Mouse (Mus musculus) neural tube, embryonic 12.5 days (tissue): Measurements from ENCODE around the gene Sp1. TPM values are rescaled to one million over a fixed set of nuclear protein-coding genes. Genes with fewer than 3 reads are reported as not detected.

Source experiments
- ATAC-seq: fragments of 200-750 bp; cut with Nextera tagmentation; 2 replicates; pipeline ENCODE4 v1.8.0; 2017; ENCODE audit warnings: low read depth, mild to moderate bottlenecking, moderate TSS enrichment, moderate library complexity; ENCODE audit not compliant: low FRiP score
- H3K27ac ChIP-seq: fragments of 300-500 bp; sonication (generic); 2 replicates; pipeline ENCODE4 v1.5.1; 2016
- H3K27me3 ChIP-seq: fragments of 300-500 bp; sonication (generic); replicated peaks from 2 replicates; pipeline ENCODE4 v1.6.1; 2016; ENCODE audit warnings: mild to moderate bottlenecking
- H3K36me3 ChIP-seq: fragments of 300-500 bp; sonication (generic); 2 replicates; pipeline ENCODE4 v1.6.1; 2016; ENCODE audit warnings: mild to moderate bottlenecking
- H3K4me1 ChIP-seq: fragments of 300-500 bp; sonication (generic); 2 replicates; pipeline ENCODE4 v1.6.1; 2016
- H3K4me2 ChIP-seq: fragments of 300-500 bp; sonication (generic); replicated peaks from 2 replicates; pipeline ENCODE4 v1.6.1; 2016; ENCODE audit warnings: mild to moderate bottlenecking
- H3K4me3 ChIP-seq: fragments of 300-500 bp; sonication (generic); 2 replicates; pipeline ENCODE4 v1.5.1; 2016
- H3K9ac ChIP-seq: fragments of 300-500 bp; sonication (generic); 2 replicates; pipeline ENCODE4 v1.6.1; 2016; ENCODE audit warnings: mild to moderate bottlenecking
- H3K9me3 ChIP-seq: fragments of 300-500 bp; sonication (generic); 2 replicates; pipeline ENCODE4 v1.6.1; 2016; ENCODE audit warnings: mild to moderate bottlenecking
- WGBS: fragments of 180-500 bp; shearing (Covaris S2); methylation state at CpG from one replicate; pipeline ENCODE4 v1.1.7; 2016; 5-methylcytosine and 5-hydroxymethylcytosine counted together
- polyA plus RNA-seq: library from polyadenylated mRNA; unstranded; fragments of >200 nt; fragmentation: Nextera tagmentation; extraction: Ambion mirVana; gene quantifications from 2 replicates; pipeline ENCODE4 v1.2.1, GENCODE M21; 2016

Gene Sp1
- polyA plus RNA-seq, 1 experiment from 2014 or later: 6.9 TPM

GRCm38 (mm10) chr15:102420986-102421385, 15.0 kb downstream of the Sp1 start:
- Histone ChIP-seq H3K27ac (no peak overlapping the region), H3K9me3 (no peaks in the 10 kb centered on the region), H3K27me3 (no peaks in the 10 kb centered on the region), H3K4me1 (no peaks in the 10 kb centered on the region), H3K4me3 (no peak overlapping the region), H3K4me2 (no peak overlapping the region), H3K36me3 (peaks cover 16% of the 10 kb centered on the region), H3K9ac (no peak overlapping the region)
- 77% methylated on average over 1 of the region's 1 CpGs for WGBS
- ATAC-seq: no peak

DNA sequence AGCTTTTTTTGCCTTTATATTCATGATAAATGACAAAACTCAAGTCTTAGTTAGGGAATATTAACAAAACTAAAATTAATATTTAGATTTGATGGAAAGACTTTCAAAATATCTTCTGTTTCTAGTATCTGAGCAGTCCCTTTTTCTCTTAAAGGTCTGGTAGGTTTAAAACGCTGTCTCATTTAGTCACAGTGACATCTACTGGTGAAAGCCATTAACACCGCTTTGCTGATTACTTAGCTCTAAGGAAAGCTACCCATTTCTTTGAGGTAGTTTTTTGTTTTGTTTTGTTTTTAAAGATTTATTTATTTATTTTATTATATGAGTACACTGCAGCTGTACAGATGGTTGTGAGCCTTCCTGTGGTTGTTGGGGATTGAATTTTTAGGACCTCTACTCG, 15.5 kb downstream of the Sp1 start:
- Histone ChIP-seq H3K27me3 (no peaks in the 10 kb centered on the region), H3K27ac (no peak overlapping the region), H3K4me1 (no peaks in the 10 kb centered on the region), H3K9ac (no peak overlapping the region), H3K4me3 (no peak overlapping the region), H3K9me3 (no peaks in the 10 kb centered on the region), H3K36me3 (peaks cover 20% of the 10 kb centered on the region), H3K4me2 (no peak overlapping the region)
- WGBS: 66% methylated on average over 3 of the region's 3 CpGs
- no peak for ATAC-seq

- no peaks in the 10 kb centered on the region for H3K9me3 ChIP-seq
- no peak overlapping the region for H3K4me2 ChIP-seq
- H3K4me1 ChIP-seq: no peaks in the 10 kb centered on the region
- no peak for ATAC-seq
- no peaks in the 10 kb centered on the region for H3K27me3 ChIP-seq
- no peak overlapping the region for H3K9ac ChIP-seq
- H3K27ac ChIP-seq: no peak overlapping the region
- WGBS: 92% methylated on average over 2 of the region's 2 CpGs
- H3K4me3 ChIP-seq: no peak overlapping the region
- H3K36me3 ChIP-seq: peaks cover 34% of the 10 kb centered on the region
Observed at GRCm38 (mm10) chr15:102423602-102424240, 17.8 kb downstream of the Sp1 start.

DNA sequence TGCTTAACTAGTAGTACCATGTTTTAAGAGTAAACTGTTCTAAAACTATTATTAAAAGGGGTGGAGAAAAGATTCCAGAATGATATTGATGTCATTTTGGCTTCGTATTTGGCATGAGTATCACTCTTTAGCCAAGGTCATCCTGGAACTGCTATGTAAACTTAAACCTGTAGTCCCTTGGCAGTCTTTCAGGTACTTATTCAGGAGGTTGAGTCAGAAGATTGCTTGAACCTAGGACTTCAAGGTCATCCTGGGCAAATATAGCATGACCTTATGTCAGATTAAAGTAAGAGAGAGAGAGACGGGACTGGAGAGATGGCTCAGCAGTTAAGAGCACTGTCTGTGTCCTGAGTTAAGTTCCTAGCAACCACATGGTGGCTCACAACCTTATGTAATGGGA, 18.7 kb downstream of the Sp1 start:
- WGBS: 93% methylated on average over 2 of the region's 2 CpGs
- H3K4me3 ChIP-seq: no peak overlapping the region
- H3K9ac ChIP-seq: no peak overlapping the region
- H3K27me3 ChIP-seq: no peaks in the 10 kb centered on the region
- ATAC-seq: no peak
- no peaks in the 10 kb centered on the region for H3K9me3 ChIP-seq
- no peak overlapping the region for H3K4me2 ChIP-seq
- peaks cover 37% of the 10 kb centered on the region for H3K36me3 ChIP-seq
- H3K27ac ChIP-seq: no peak overlapping the region
- H3K4me1 ChIP-seq: no peaks in the 10 kb centered on the region

DNA sequence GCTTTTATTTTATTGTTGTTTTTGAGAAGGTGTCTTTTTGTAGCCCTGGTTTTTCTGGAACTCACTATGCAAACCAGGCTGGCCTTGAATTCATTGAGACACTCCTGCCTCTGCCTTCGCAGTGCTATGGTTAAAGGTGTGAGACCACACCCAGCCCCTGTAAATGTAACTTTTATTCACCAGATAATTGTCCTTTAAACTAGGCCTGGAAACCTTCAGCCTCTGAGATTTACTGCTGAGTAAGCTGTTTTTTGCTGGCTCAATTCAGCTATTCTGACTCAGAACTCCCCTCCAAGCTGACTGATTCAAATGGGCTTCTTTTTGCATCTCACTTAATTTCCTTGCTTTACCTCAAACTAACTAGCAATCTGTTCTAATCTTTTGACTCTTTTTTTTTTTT, 21.0 kb downstream of the Sp1 start:
- 98% methylated on average over 1 of the region's 1 CpGs for WGBS
- ATAC-seq: no peak
- Histone ChIP-seq H3K4me2 (no peak overlapping the region), H3K36me3 (peaks cover 57% of the 10 kb centered on the region), H3K27me3 (no peaks in the 10 kb centered on the region), H3K9me3 (no peaks in the 10 kb centered on the region), H3K4me1 (no peaks in the 10 kb centered on the region), H3K9ac (no peak overlapping the region), H3K4me3 (no peak overlapping the region), H3K27ac (no peak overlapping the region)

DNA sequence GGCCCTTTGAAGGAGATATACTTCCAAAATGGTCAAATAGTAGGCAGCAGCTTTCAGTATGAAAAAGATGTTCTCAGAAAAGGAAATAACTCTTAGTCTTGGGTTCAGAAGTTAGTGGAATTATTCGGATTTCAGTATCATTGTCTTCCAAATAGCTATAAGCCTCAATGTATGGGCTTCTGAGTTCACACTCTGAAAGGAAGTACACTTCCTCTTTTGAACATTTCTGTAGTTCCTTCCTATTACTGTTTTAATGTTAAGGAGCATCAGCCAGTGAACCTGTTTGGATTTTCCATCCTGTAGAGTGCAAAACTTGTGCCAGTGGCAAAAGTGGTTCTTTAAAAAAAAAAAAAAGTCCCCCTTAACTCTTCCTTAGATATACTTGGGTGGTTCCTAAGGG, 26.1 kb downstream of the Sp1 start:
- Histone ChIP-seq H3K27ac (no peak overlapping the region), H3K27me3 (no peaks in the 10 kb centered on the region), H3K36me3 (peaks cover 70% of the 10 kb centered on the region), H3K4me2 (no peak overlapping the region), H3K9ac (no peak overlapping the region), H3K9me3 (no peaks in the 10 kb centered on the region), H3K4me1 (no peaks in the 10 kb centered on the region), H3K4me3 (no peak overlapping the region)
- ATAC-seq: no peak
- WGBS: 96% methylated on average over 1 of the region's 1 CpGs

DNA sequence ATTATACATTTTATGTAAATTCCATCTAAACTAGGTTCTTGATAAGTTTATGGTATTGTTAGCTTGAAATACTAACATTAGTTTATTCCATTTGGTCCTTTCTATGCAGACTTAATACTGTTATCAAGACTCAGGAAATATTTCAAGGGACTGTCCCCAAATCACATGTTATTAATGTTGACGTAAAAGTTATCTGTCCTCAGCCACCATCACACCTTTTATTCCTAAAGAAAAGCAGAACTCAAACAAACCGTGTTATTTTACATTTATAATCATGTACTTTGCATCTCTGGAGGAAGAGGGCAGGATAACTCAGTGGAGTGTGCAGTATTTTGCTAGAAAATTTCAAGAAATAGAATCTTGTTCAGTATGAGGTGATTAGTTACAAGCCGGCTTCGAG, 27.2 kb downstream of the Sp1 start:
- 97% methylated on average over 4 of the region's 4 CpGs for WGBS
- ATAC-seq: no peak
- Histone ChIP-seq H3K4me3 (no peak overlapping the region), H3K4me2 (no peak overlapping the region), H3K9ac (no peak overlapping the region), H3K9me3 (no peaks in the 10 kb centered on the region), H3K36me3 (peaks cover 67% of the 10 kb centered on the region), H3K4me1 (no peaks in the 10 kb centered on the region), H3K27me3 (no peaks in the 10 kb centered on the region), H3K27ac (no peak overlapping the region)

DNA sequence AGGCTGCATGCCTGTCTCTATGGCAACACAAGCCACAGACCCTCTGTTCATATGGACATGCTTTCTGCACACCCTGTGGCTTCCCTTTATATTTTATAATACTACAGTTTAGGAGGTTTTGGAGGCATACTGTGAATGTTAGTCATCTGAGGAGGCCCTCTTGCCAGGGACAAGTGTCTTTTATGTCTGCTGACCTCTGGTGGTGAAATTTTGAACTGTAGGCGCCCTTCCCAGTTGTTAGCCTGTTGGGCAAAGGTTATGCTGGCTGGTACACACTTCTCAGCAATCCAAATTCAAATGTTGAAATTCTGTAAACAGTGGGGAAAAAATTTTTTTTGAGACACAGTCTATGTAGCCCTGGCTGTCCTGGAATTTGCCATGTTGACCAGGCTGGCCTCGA, 36.5 kb downstream of the Sp1 start:
- Histone ChIP-seq H3K9me3 (no peaks in the 10 kb centered on the region), H3K4me2 (no peak overlapping the region), H3K4me1 (no peaks in the 10 kb centered on the region), H3K4me3 (no peak overlapping the region), H3K27ac (no peak overlapping the region), H3K36me3 (peaks cover 7% of the 10 kb centered on the region; the same call in 1 of the 2 replicates), H3K27me3 (no peaks in the 10 kb centered on the region), H3K9ac (no peak overlapping the region)
- ATAC-seq: no peak
- WGBS: 46% methylated on average over 2 of the region's 2 CpGs

DNA sequence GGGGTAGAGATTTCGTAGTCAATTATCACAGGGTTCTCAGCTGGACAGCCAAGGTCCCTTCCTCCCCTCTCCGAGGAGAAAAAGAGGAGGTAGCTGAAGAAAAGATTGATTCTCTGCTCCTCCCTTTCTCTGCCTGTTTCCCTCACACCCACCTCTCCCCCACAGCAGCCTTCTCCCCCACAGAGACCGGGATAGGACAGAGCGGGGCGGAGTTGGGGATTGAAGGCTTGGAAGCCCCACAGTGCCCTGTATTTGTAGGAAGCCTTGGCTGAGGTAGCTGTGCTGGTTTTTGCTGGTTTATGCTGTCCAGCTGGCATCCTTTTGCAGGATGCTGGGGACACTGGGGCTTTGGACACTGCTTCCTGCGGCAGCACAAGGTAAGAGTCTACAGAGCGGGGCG, 39.2 kb downstream of the Sp1 start, which contains the start of gene Amhr2:
TSS of gene Amhr2 (plus strand) at position 222 of the 400 bp plus-strand sequence.
- WGBS: 69% methylated on average over 8 of the region's 8 CpGs
- Histone ChIP-seq H3K27ac (no peak within 1 kb of the TSS), H3K4me2 (no peak within 1 kb of the TSS), H3K9ac (no peak within 1 kb of the TSS), H3K36me3 (no peaks in the 10 kb centered on the region), H3K4me1 (no peaks in the 10 kb centered on the region), H3K4me3 (no peak within 1 kb of the TSS), H3K9me3 (no peaks in the 10 kb centered on the region), H3K27me3 (no peaks in the 10 kb centered on the region)
- no peak for ATAC-seq

DNA sequence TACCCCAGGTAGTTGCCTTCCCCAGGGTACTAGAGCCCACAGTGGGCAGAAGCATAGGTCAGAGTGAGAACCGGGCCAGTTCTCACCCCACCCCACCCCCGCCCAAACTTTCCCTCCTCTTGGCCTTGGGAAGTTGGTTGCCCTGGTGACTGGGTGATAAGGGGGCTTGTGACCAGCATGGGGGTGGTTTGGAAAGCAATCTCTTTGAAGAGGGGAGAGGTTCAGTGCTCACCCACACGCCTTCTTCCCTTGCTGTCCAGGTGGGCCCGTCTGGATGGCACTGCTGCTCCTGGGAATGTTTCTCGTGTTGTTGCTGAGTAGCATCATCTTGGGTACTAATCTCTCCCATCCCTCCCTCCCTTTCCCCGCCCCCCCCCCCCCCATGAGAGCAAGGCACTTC, 40.5 kb downstream of the Sp1 start:
- H3K9me3 ChIP-seq: no peaks in the 10 kb centered on the region
- H3K36me3 ChIP-seq: no peaks in the 10 kb centered on the region
- H3K4me3 ChIP-seq: no peak overlapping the region
- no peaks in the 10 kb centered on the region for H3K4me1 ChIP-seq
- WGBS: 60% methylated on average over 5 of the region's 6 CpGs
- H3K4me2 ChIP-seq: no peak overlapping the region
- ATAC-seq: no peak
- no peak overlapping the region for H3K9ac ChIP-seq
- no peak overlapping the region for H3K27ac ChIP-seq
- H3K27me3 ChIP-seq: no peaks in the 10 kb centered on the region

- ATAC-seq: no peak
- no peaks in the 10 kb centered on the region for H3K9me3 ChIP-seq
- no peak overlapping the region for H3K9ac ChIP-seq
- no peak overlapping the region for H3K4me3 ChIP-seq
- H3K36me3 ChIP-seq: no peaks in the 10 kb centered on the region
- H3K27me3 ChIP-seq: no peaks in the 10 kb centered on the region
- no peak overlapping the region for H3K27ac ChIP-seq
- H3K4me2 ChIP-seq: no peak overlapping the region
- 63% methylated on average over 8 of the region's 8 CpGs for WGBS
- H3K4me1 ChIP-seq: no peaks in the 10 kb centered on the region
Observed at GRCm38 (mm10) chr15:102449366-102449765, 43.4 kb downstream of the Sp1 start.

DNA sequence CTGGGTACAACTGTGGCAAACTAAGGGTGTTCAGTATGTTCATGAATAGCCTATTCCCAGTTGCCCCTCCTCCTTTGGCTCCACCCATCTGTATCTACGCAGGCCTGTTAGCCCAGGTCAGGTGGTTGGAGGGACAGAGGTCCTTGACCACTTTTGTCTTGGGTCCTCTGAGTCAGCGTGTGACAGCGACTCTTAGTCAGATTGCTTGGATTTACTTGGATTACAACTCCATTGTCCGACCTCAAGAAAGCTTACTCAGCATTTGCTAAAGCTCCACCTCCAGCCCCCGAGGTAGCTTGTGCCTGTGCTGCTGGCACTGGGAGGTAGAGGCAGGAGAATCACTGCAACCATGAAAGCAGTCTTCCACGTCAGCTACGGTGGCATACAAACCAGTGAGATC, 45.0 kb downstream of the Sp1 start:
- Histone ChIP-seq H3K9me3 (no peaks in the 10 kb centered on the region), H3K4me1 (no peaks in the 10 kb centered on the region), H3K27ac (no peak overlapping the region), H3K4me2 (no peak overlapping the region), H3K4me3 (no peak overlapping the region), H3K9ac (no peak overlapping the region), H3K36me3 (no peaks in the 10 kb centered on the region), H3K27me3 (no peaks in the 10 kb centered on the region)
- ATAC-seq: no peak
- WGBS: 39% methylated on average over 7 of the region's 7 CpGs

GRCm38 (mm10) chr15:102451666-102452430, 45.9 kb downstream of the Sp1 start:
- H3K27ac ChIP-seq: no peak overlapping the region
- H3K9me3 ChIP-seq: no peaks in the 10 kb centered on the region
- 83% methylated on average over 26 of the region's 26 CpGs for WGBS

More at GRCm38 (mm10) chr15:102451666-102452430, 45.9 kb downstream of the Sp1 start:
- H3K4me1 ChIP-seq: no peaks in the 10 kb centered on the region
- H3K27me3 ChIP-seq: no peaks in the 10 kb centered on the region
- no peak overlapping the region for H3K4me3 ChIP-seq
- H3K4me2 ChIP-seq: no peak overlapping the region
- no peaks in the 10 kb centered on the region for H3K36me3 ChIP-seq
- ATAC-seq: no peak
- no peak overlapping the region for H3K9ac ChIP-seq
